Mouse (Mus musculus) C2C12 (cell line): ENCODE measurements around the gene Fam50b. TPM values are rescaled to one million over a fixed set of nuclear protein-coding genes. Genes with fewer than 3 reads are reported as not detected.

ENCODE experiments used
- H3K27me3 ChIP-seq: one replicate; pipeline ENCODE4 v1.6.1; 2011; ENCODE audit not compliant: control insufficient read depth, insufficient read depth, insufficient read length
- H3K36me3 ChIP-seq: one replicate; pipeline ENCODE4 v1.6.1; 2011; ENCODE audit not compliant: control insufficient read depth, insufficient read depth
- H3K4me3 ChIP-seq: one replicate; pipeline ENCODE4 v1.5.1; 2011; ENCODE audit warnings: mild to moderate bottlenecking, control low read depth; ENCODE audit not compliant: poor library complexity, insufficient read depth, severe bottlenecking
- H3K79me2 ChIP-seq: one replicate; pipeline ENCODE4 v1.6.1; 2011; ENCODE audit not compliant: control insufficient read depth, insufficient read depth
- H3K79me3 ChIP-seq: one replicate; pipeline ENCODE4 v1.6.1; 2011; ENCODE audit warnings: low read depth, control low read depth
- H3ac ChIP-seq: one replicate; pipeline ENCODE3; 2011; ENCODE audit warnings: low read depth; ENCODE audit not compliant: control insufficient read depth, insufficient read length
- CEBPB ChIP-seq: IDR thresholded peaks from one replicate; pipeline ENCODE4 v1.6.1; 2011; ENCODE audit warnings: low read depth, mild to moderate bottlenecking, control low read depth, moderate library complexity
- CTCF ChIP-seq: IDR thresholded peaks from one replicate; pipeline ENCODE4 v1.5.1; 2011; ENCODE audit not compliant: control insufficient read depth, insufficient read depth, insufficient read length
- FOSL1 ChIP-seq: IDR thresholded peaks from one replicate; pipeline ENCODE4 v1.8.0; 2011; ENCODE audit warnings: mild to moderate bottlenecking, low read length; ENCODE audit not compliant: poor library complexity, insufficient read depth, severe bottlenecking
- MAX ChIP-seq: IDR thresholded peaks from one replicate; pipeline ENCODE4 v1.6.1; 2011; ENCODE audit warnings: mild to moderate bottlenecking, control low read depth
- MYOD1 ChIP-seq: IDR thresholded peaks from one replicate; pipeline ENCODE4 v1.6.1; 2011; ENCODE audit warnings: low read depth; ENCODE audit not compliant: control insufficient read depth, insufficient read length
- MYOG ChIP-seq: IDR thresholded peaks from one replicate; pipeline ENCODE4 v1.6.1; 2011; ENCODE audit not compliant: control insufficient read depth, insufficient read length; ENCODE audit errors: extremely low read depth
- USF1 ChIP-seq: IDR thresholded peaks from one replicate; pipeline ENCODE4 v1.6.1; 2011; ENCODE audit warnings: low read depth, mild to moderate bottlenecking, control low read depth, moderate library complexity
- polyA plus RNA-seq: library from polyadenylated mRNA; unstranded; fragments of >200 nt; fragmentation: generic; extraction: Trizol; gene quantifications from one replicate; pipeline ENCODE4 v1.2.1, GENCODE M21; 2012; ENCODE audit warnings: missing spikeins

Fam50b gene
- polyA plus RNA-seq, 1 experiment: not detected

DNA sequence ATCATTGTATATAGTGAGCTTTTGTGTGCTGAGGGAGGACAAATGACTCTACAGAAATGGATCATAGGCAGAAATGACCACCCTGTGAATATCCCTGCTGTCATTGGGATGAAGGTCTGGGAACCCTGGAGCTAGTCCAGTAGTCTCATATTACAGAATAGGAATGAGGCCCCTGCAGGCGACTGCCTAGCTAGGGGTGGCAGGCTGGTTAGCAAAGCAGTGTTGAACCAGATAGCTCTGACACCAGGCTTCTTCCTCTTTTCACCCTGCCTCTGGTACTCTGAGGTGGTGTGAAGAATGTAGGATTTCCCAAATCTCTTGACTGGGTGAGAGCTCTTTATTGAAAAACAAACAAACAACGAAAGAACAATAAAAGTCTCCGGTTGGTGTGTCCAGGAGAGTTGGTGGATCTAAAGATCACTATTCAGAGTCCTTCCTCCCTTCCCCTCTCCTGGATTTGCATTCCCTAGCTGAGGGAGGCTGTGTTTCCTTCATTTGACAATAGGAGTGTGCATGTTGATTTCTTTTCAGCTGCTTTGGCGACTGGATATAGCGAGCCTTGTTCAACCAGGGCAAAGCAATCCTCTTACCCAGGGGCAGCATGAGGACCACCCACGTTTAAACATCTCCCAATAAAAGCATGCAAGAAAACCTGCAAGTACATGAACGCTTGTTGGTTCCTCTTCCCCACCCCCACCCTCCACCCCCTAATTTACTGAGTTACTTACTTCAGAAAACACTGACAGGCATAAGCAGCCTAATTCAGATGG lies 26.1 kb downstream of the Fam50b start:
- H3ac ChIP-seq: no peak overlapping the region
- no peaks in the 10 kb centered on the region for H3K79me3 ChIP-seq
- no peaks in the 10 kb centered on the region for H3K27me3 ChIP-seq
- H3K36me3 ChIP-seq: no peaks in the 10 kb centered on the region
- TF ChIP-seq CTCF (no peak), MYOD1 (no peak), MAX (no peak), CEBPB (no peak), FOSL1 (no peak), USF1 (no peak), MYOG (no peak)
- H3K4me3 ChIP-seq: no peak overlapping the region
- H3K79me2 ChIP-seq: no peaks in the 10 kb centered on the region

GRCm38 (mm10) chr13:34762136-34762535 lies 27.5 kb downstream of the Fam50b start:
- no peaks in the 10 kb centered on the region for H3K36me3 ChIP-seq
- H3K79me3 ChIP-seq: no peaks in the 10 kb centered on the region
- no peak for TF ChIP-seq MYOG
- no peak for TF ChIP-seq CEBPB
- TF ChIP-seq MAX: no peak
- TF ChIP-seq USF1: no peak
- TF ChIP-seq CTCF: no peak
- TF ChIP-seq MYOD1: no peak
- no peak for TF ChIP-seq FOSL1
- H3K4me3 ChIP-seq: no peak overlapping the region
- H3ac ChIP-seq: no peak overlapping the region
- no peaks in the 10 kb centered on the region for H3K27me3 ChIP-seq
- H3K79me2 ChIP-seq: no peaks in the 10 kb centered on the region

GRCm38 (mm10) chr13:34762865-34763264 lies 28.2 kb downstream of the Fam50b start:
- Histone ChIP-seq H3K79me3 (no peaks in the 10 kb centered on the region), H3K27me3 (no peaks in the 10 kb centered on the region), H3K36me3 (no peaks in the 10 kb centered on the region), H3K4me3 (no peak overlapping the region), H3ac (no peak overlapping the region), H3K79me2 (no peaks in the 10 kb centered on the region)
- TF ChIP-seq MYOG (no peak), MYOD1 (no peak), MAX (no peak), FOSL1 (no peak), CEBPB (no peak), USF1 (no peak), CTCF (no peak)

DNA sequence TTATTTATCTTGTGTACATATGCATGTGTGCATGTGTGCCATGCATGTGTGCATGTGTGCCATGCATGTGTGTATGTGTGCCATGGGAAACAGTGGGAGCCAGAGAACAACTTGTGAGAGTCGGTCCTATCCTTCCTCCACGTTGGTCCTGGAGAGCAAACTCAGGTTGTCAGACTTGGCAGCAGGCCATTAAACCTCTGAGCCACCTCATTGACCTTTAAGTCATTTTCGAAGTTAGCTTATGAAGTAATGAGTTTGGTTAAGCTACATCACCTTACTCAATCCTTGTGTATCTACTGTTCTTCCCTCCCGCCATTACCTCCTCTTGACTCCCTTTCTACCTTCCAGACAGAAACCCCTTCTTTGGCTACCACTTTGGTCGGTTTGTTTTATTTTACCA lies 30.6 kb downstream of the Fam50b start:
- no peaks in the 10 kb centered on the region for H3K27me3 ChIP-seq

DNA sequence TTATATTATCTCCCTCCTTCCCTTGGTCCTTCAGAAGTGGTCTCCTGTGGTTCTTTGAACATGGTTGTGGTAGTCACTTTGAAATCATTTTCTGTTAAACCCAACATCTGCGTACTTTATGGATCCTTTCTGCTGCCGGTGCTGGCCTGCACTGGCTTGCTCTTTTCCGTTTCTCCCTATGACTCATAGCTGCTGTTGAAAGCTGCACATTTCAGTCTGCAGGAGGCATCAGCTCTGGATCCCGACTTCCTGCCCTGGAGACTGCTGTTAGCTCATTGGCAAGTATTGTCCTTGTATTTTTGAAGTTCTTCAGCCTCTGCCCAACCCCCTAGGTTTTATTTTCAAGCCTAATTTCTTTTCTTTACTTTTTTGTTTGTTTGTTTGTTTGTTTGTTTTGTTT lies 31.9 kb downstream of the Fam50b start:
- H3K79me3 ChIP-seq: no peaks in the 10 kb centered on the region

More for the DNA sequence above, 30.6 kb downstream of the Fam50b start:
- no peak overlapping the region for H3ac ChIP-seq
- TF ChIP-seq CTCF: no peak
- no peak for TF ChIP-seq FOSL1
- no peak for TF ChIP-seq MYOG
- TF ChIP-seq MAX: no peak
- no peak for TF ChIP-seq CEBPB
- no peak for TF ChIP-seq USF1
- no peak for TF ChIP-seq MYOD1
- no peaks in the 10 kb centered on the region for H3K79me2 ChIP-seq
- H3K36me3 ChIP-seq: no peaks in the 10 kb centered on the region
- H3K4me3 ChIP-seq: no peak overlapping the region
- H3K79me3 ChIP-seq: no peaks in the 10 kb centered on the region

More for the DNA sequence above, 31.9 kb downstream of the Fam50b start:
- TF ChIP-seq MAX (peak; percentile 38), FOSL1 (peak; percentile 25), CTCF (no peak)
- no peak overlapping the region for H3K4me3 ChIP-seq
- H3ac ChIP-seq: no peak overlapping the region
- H3K27me3 ChIP-seq: no peaks in the 10 kb centered on the region
- no peaks in the 10 kb centered on the region for H3K36me3 ChIP-seq
- no peaks in the 10 kb centered on the region for H3K79me2 ChIP-seq
